Mouse (Mus musculus) kidney, postnatal 10 days (tissue): ENCODE data around the gene Agfg1.

ENCODE experiments used
- DNase-seq: peaks from one replicate; pipeline ENCODE4 v3.0.0; 2021; ENCODE audit warnings: mixed read lengths

Gene Agfg1

GRCm38 (mm10) chr1:82839296-82839613 lies at the start of gene Agfg1:
Gene Agfg1 (plus strand): TSS chr1:82839483.
- DNase-seq = peak; percentile 97

GRCm38 (mm10) chr1:82791105-82791504 lies 48.2 kb upstream of the Agfg1 start:
- no peak for DNase-seq

GRCm38 (mm10) chr1:82792238-82792637 lies 47.0 kb upstream of the Agfg1 start:
- no peak for DNase-seq

GRCm38 (mm10) chr1:82793110-82793509 lies 46.2 kb upstream of the Agfg1 start:
- no peak for DNase-seq

GRCm38 (mm10) chr1:82793986-82794385 lies 45.3 kb upstream of the Agfg1 start:
- DNase-seq = no peak

GRCm38 (mm10) chr1:82795211-82795610 lies 44.1 kb upstream of the Agfg1 start:
- no peak for DNase-seq

GRCm38 (mm10) chr1:82795702-82796443 lies 43.4 kb upstream of the Agfg1 start:
- DNase-seq = peak; percentile 24

- DNase-seq = no peak
These were observed 42.2 kb upstream of the Agfg1 start for GRCm38 (mm10) chr1:82797088-82797487.

GRCm38 (mm10) chr1:82798304-82798703 lies 41.0 kb upstream of the Agfg1 start:
- DNase-seq = peak; percentile 42

GRCm38 (mm10) chr1:82798922-82799321 lies 40.4 kb upstream of the Agfg1 start:
- DNase-seq = no peak

GRCm38 (mm10) chr1:82801105-82801783 lies 38.0 kb upstream of the Agfg1 start:
- no peak for DNase-seq

- peak; percentile 18 for DNase-seq
These were observed 35.7 kb upstream of the Agfg1 start for GRCm38 (mm10) chr1:82803608-82804007.

GRCm38 (mm10) chr1:82804059-82804458 lies 35.2 kb upstream of the Agfg1 start:
- no peak for DNase-seq

- peak; percentile 29 for DNase-seq
These were observed 32.9 kb upstream of the Agfg1 start for GRCm38 (mm10) chr1:82806391-82806790.

- no peak for DNase-seq
These were observed 32.1 kb upstream of the Agfg1 start for GRCm38 (mm10) chr1:82807206-82807605.

GRCm38 (mm10) chr1:82808564-82808963 lies 30.7 kb upstream of the Agfg1 start:
- DNase-seq = no peak

GRCm38 (mm10) chr1:82811766-82812165 lies 27.5 kb upstream of the Agfg1 start:
- DNase-seq = peak; percentile 26

- DNase-seq = no peak
These were observed 23.2 kb upstream of the Agfg1 start for GRCm38 (mm10) chr1:82815941-82816716.

- DNase-seq = no peak
These were observed 19.9 kb upstream of the Agfg1 start for GRCm38 (mm10) chr1:82819366-82819765.

GRCm38 (mm10) chr1:82820179-82820578 lies 19.1 kb upstream of the Agfg1 start:
- DNase-seq = peak; percentile 21

- DNase-seq = no peak
These were observed 18.6 kb upstream of the Agfg1 start for GRCm38 (mm10) chr1:82820626-82821186.

- no peak for DNase-seq
These were observed 17.4 kb upstream of the Agfg1 start for GRCm38 (mm10) chr1:82821846-82822245.

- DNase-seq = no peak
These were observed 15.1 kb upstream of the Agfg1 start for GRCm38 (mm10) chr1:82824147-82824546.
